Mouse (Mus musculus): ENCODE data around the gene Psg22.

DNA sequence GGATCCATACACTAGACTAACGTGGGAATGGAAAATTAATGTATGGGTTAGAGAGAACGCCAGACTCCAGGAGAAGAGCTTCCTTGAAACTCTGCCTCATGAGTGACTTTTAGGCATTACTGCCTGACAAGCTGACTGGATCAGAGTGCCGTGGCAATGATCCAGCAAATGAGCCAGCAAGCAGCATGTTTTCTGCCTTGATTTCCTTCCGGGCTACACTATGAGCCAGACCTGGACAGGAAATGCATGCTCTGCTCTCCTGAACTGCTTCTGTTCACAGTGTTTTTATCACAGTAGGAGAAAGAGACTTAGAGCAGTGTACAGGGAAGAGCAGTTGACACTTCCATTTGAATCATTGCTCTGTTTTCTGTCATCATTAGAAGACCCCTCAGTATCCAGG, 2.3 kb upstream of the Psg22 start:
- no peak for TF ChIP-seq POLR2A (IDR thresholded peaks at IDR 0.05; ENCODE audit: insufficient read depth, low read depth, low read length)
- no peak for TF ChIP-seq CTCF (IDR thresholded peaks at IDR 0.05; ENCODE audit: insufficient read depth, low read depth, low read length)
